Comparison of ENCODE assay signal across 8 mouse cellular contexts in the genomic region with DNA sequence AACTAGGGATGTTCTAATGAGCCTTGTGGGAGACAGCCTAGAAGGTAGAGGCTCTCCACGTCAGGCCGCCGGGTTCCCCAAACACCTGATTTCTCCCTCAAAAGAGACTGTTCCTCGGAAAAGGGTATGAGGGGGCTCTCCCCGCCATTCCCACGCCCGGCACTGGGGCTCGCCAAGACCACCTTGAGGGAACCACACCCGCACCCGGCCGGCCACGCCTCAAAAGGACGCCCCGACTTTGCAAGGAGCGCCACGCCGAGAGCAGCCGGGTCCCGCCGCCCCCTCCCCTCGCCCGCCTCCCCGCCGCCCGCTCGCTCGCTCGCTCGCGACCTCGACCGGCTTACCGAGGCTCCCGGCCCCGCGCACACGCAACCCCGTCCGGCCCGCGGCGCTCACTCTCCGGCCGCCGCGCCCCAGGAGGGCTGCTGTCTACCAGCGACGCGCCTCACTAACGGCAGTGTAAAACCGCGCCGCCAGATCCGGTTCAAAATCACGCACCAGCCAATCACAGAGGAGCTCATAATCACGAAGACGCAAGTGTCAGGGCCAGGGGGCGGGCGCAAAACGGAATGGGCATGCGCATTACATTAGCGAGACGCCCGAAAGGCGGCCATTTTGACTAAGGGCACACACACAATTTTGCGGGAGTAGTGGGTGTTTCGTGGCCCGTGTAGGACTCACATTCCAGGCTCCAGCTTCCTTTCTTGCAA. TPM values are rescaled to one million over a fixed set of nuclear protein-coding genes. Genes with fewer than 3 reads are reported as not detected.
DNase-seq lines count a peak whose midpoint lies in the region; ATAC-seq lines count a peak whose summit lies in the region.

A gene (minus strand): TSS at position 494 of the 710 bp plus-strand sequence.

- peak within 1 kb of the TSS; percentile 88 for H3K4me2 ChIP-seq in hindbrain, embryonic 14.5 days (replicated peaks)

- no peak within 1 kb of the TSS for H3K27ac ChIP-seq in hindbrain, embryonic 14.5 days

- H3K9me3 ChIP-seq in hindbrain, embryonic 14.5 days (ENCODE audit: control insufficient read depth, low read length): no peaks in the 10 kb centered on the region

- peaks cover 42% of the 10 kb centered on the region for H3K4me1 ChIP-seq in hindbrain, embryonic 14.5 days (replicated peaks; ENCODE audit: control insufficient read depth, insufficient read depth, low read length)

- DNase-seq in R1 (ENCODE audit: low read depth, low spot score): peak; percentile 98
- DNase-seq in cerebellum, postnatal 25 days: peak; percentile 95 to 98
- DNase-seq in frontal cortex, postnatal 25 days (ENCODE audit: low spot score in 2 of 2): peak; percentile 94 to 97
- peak; percentile 99 for DNase-seq in hindbrain, embryonic 14.5 days (ENCODE audit: low spot score)
- DNase-seq in layer of hippocampus, postnatal 36 days: peak; percentile 93
- peak; percentile 99 for DNase-seq in lung, postnatal 36 days
- peak; percentile 98 for DNase-seq in retina, postnatal 1 day
- DNase-seq in urinary bladder, adult 18-20 months (ENCODE audit: low spot score in 2 of 2): peak; percentile 92 to 93

- WGBS in hindbrain, embryonic 14.5 days: under 1% methylated on average over 66 of the region's 68 CpGs

- H3K36me3 ChIP-seq in hindbrain, embryonic 14.5 days (replicated peaks; ENCODE audit: control insufficient read depth, insufficient read depth): no peaks in the 10 kb centered on the region

- H3K27me3 ChIP-seq in hindbrain, embryonic 14.5 days (ENCODE audit: control insufficient read depth, insufficient read depth, low read length): no peaks in the 10 kb centered on the region; the same call in 1 of the 2 replicates

- peak within 1 kb of the TSS; percentile 90 for H3K4me3 ChIP-seq in hindbrain, embryonic 14.5 days (replicated peaks; ENCODE audit: low read length)

- peak within 1 kb of the TSS; percentile 71 for H3K9ac ChIP-seq in hindbrain, embryonic 14.5 days

- ATAC-seq in hindbrain, embryonic 14.5 days (ENCODE audit: low FRiP score): peak; percentile 91

RNA-seq across cellular contexts. Expression of the gene that starts here (rescaled TPM):
- 44.9 and 51.3 TPM in 2 replicates for polyA plus RNA-seq in hindbrain, embryonic 14.5 days (2014; fragmentation: Nextera tagmentation; extraction: Ambion mirVana)
- 1 to 10 TPM; 5.2 TPM for total RNA-seq in layer of hippocampus, postnatal 36 days (2021)
